Mouse (Mus musculus) stomach, embryonic 15.5 days (tissue): ENCODE measurements around the gene Brca1. TPM values are rescaled to one million over a fixed set of nuclear protein-coding genes. Genes with fewer than 3 reads are reported as not detected.
"Not testable (repeated sequence)": the region's sequence is repeated elsewhere in the genome, so short reads cannot be mapped to it uniquely, and the experiment has no call there.

Source experiments
- ATAC-seq: fragments of 200-750 bp; cut with Nextera tagmentation; 2 replicates; pipeline ENCODE4 v1.8.0; 2017; ENCODE audit warnings: low read depth, moderate number of reproducible peaks, moderate TSS enrichment; ENCODE audit not compliant: insufficient read depth, low FRiP score
- H3K27ac ChIP-seq: fragments of 300-500 bp; sonication (generic); 2 replicates; pipeline ENCODE4 v1.5.1; 2015; ENCODE audit warnings: mild to moderate bottlenecking, inconsistent platforms
- H3K27me3 ChIP-seq: fragments of 300-500 bp; sonication (generic); replicated peaks from 2 replicates; pipeline ENCODE4 v1.6.1; 2015; ENCODE audit warnings: inconsistent platforms
- H3K36me3 ChIP-seq: fragments of 300-500 bp; sonication (generic); 2 replicates; pipeline ENCODE4 v1.6.1; 2015; ENCODE audit warnings: inconsistent platforms
- H3K4me1 ChIP-seq: fragments of 300-500 bp; sonication (generic); 2 replicates; pipeline ENCODE4 v1.6.1; 2015; ENCODE audit warnings: inconsistent platforms
- H3K4me2 ChIP-seq: fragments of 300-500 bp; sonication (generic); 2 replicates; pipeline ENCODE4 v1.6.1; 2015; ENCODE audit warnings: mild to moderate bottlenecking, inconsistent platforms
- H3K4me3 ChIP-seq: fragments of 300-500 bp; sonication (generic); replicated peaks from 2 replicates; pipeline ENCODE4 v1.5.1; 2015; ENCODE audit warnings: inconsistent platforms
- H3K9ac ChIP-seq: fragments of 300-500 bp; sonication (generic); 2 replicates; pipeline ENCODE4 v1.6.1; 2015; ENCODE audit warnings: inconsistent platforms
- H3K9me3 ChIP-seq: fragments of 300-500 bp; sonication (generic); 2 replicates; pipeline ENCODE4 v1.6.1; 2016; ENCODE audit warnings: inconsistent platforms
- WGBS: fragments of 180-500 bp; shearing (Covaris S2); methylation state at CpG from one replicate; pipeline ENCODE4 v1.1.7; 2015; 5-methylcytosine and 5-hydroxymethylcytosine counted together
- polyA plus RNA-seq: library from polyadenylated mRNA; unstranded; fragments of >200 nt; fragmentation: Nextera tagmentation; extraction: Ambion mirVana; gene quantifications from 2 replicates; pipeline ENCODE4 v1.2.1, GENCODE M21; 2015

Brca1 gene
- polyA plus RNA-seq, 1 experiment from 2014 or later: 11.8 TPM

DNA sequence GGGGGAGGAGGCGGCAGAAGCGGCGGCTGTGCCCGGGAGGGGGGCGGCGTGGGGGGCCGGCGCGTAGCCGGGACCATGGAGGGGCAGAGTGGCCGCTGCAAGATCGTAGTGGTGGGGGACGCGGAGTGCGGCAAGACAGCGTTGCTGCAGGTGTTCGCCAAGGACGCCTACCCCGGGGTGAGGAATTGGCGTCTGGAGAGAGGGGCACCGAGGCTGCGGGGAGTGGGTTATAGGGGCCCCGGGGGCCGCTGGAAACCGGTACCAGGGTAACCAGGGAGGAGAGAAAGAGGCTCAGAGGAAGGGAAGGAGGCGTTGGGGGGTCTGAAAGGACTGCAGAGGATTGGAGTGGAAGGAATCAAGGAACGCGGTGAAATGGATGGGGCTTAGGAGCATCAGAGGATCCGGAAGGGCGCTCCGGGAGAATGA, 83.5 kb downstream of the Brca1 start:
- ATAC-seq: peak; percentile 5; the same call in 1 of the 2 replicates
- WGBS: 1% methylated on average over 29 of the region's 31 CpGs

DNA sequence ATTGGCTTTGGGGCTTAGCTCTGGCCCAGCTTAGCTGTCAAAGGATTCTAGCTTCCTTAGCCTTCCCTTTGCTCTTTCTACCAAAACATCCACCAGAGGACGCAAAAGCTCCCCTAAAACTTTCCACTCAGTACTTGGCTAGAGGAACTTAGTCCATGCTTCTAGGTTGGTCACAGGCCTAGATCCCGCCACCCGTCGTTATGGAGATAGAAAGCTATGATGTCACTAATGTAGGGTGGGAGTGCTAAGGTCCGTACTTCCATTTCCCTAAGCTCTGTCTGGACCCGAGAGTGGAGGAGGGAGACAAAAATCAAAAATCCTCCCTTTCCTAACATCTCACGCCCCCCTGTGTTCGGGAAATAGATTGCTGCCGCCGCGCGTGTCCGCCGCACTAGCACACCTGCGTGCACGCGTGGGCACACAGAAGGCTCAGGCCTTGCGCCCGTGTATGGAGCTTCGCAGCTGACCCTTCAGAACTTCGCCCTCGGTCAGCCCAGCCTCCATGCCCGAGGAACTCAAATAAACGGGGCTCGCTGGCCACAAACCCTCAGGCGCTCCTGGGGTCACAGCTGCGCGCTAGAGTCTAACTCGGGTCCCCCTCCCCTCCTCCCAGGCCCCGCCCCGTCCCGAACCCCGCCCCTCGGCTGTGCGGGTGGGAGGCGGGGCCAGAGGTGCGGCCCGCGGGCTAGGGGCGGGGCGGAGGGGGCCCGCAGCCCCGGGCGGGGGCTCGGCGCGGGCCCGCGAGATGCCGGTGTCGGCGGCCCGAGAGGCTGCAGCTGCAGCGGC, 84.1 kb downstream of the Brca1 start:
- ATAC-seq: peak; percentile 65
- H3K27ac ChIP-seq: peak overlapping the region; percentile 65; the same call in 1 of the 2 replicates
- H3K4me3 ChIP-seq: peak overlapping the region; percentile 86

More for the DNA sequence above, 83.5 kb downstream of the Brca1 start:
- peak overlapping the region; percentile 86 for H3K4me3 ChIP-seq
- H3K36me3 ChIP-seq: no peaks in the 10 kb centered on the region
- H3K9me3 ChIP-seq: no peaks in the 10 kb centered on the region
- peak overlapping the region; percentile 98 for H3K4me2 ChIP-seq
- no peaks in the 10 kb centered on the region for H3K27me3 ChIP-seq
- peaks cover 28% of the 10 kb centered on the region for H3K4me1 ChIP-seq
- H3K9ac ChIP-seq: peak overlapping the region; percentile 58
- H3K27ac ChIP-seq: peak overlapping the region; percentile 65; the same call in 1 of the 2 replicates

DNA sequence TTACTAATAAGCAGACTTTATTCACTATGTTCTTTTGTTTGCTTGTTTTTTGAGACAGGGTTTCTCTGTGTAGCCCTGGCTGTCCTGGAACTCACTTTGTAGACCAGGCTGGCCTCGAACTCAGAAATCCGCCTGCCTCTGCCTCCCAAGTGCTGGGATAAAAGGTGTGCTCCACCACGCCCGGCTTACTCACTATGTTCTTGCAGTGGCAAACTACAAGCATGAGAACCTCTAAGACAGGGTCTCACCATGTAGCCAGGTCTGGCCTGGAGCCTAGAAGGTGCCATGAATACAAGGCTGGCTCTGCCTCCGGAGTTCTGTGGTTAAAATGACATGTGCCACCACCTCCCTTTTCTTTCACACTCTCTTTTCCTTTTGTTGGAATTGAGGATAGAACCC, 85.2 kb downstream of the Brca1 start:
- H3K4me1 ChIP-seq: peaks cover 38% of the 10 kb centered on the region
- H3K27me3 ChIP-seq, H3K36me3 ChIP-seq, H3K27ac ChIP-seq, H3K9ac ChIP-seq, H3K9me3 ChIP-seq, ATAC-seq: not testable (repeated sequence)
- H3K4me2 ChIP-seq: peak overlapping the region; percentile 95
- WGBS: 62% methylated on average over 5 of the region's 5 CpGs
- H3K4me3 ChIP-seq: peak overlapping the region; percentile 89

More for the DNA sequence above, 84.1 kb downstream of the Brca1 start:
- Histone ChIP-seq H3K36me3 (no peaks in the 10 kb centered on the region), H3K9me3 (no peaks in the 10 kb centered on the region), H3K27me3 (no peaks in the 10 kb centered on the region), H3K9ac (peak overlapping the region; percentile 58; the same call in 1 of the 2 replicates), H3K4me1 (peaks cover 33% of the 10 kb centered on the region), H3K4me2 (peak overlapping the region; percentile 98)
- under 1% methylated on average over 51 of the region's 54 CpGs for WGBS

GRCm38 (mm10) chr11:101465869-101466551, 85.7 kb downstream of the Brca1 start, which contains the start of gene Vat1:
TSS of gene Vat1 (minus strand) at chr11:101466230.
- Histone ChIP-seq H3K4me2 (peak within 1 kb of the TSS; percentile 95), H3K27me3 (no peaks in the 10 kb centered on the region), H3K9ac (peak within 1 kb of the TSS; percentile 68), H3K4me3 (peak within 1 kb of the TSS; percentile 89), H3K27ac (peak within 1 kb of the TSS; percentile 94), H3K9me3 (no peaks in the 10 kb centered on the region), H3K4me1 (peaks cover 38% of the 10 kb centered on the region), H3K36me3 (peaks cover 4% of the 10 kb centered on the region; the same call in 1 of the 2 replicates)
- ATAC-seq: peak; percentile 59
- WGBS: 2% methylated on average over 60 of the region's 60 CpGs

DNA sequence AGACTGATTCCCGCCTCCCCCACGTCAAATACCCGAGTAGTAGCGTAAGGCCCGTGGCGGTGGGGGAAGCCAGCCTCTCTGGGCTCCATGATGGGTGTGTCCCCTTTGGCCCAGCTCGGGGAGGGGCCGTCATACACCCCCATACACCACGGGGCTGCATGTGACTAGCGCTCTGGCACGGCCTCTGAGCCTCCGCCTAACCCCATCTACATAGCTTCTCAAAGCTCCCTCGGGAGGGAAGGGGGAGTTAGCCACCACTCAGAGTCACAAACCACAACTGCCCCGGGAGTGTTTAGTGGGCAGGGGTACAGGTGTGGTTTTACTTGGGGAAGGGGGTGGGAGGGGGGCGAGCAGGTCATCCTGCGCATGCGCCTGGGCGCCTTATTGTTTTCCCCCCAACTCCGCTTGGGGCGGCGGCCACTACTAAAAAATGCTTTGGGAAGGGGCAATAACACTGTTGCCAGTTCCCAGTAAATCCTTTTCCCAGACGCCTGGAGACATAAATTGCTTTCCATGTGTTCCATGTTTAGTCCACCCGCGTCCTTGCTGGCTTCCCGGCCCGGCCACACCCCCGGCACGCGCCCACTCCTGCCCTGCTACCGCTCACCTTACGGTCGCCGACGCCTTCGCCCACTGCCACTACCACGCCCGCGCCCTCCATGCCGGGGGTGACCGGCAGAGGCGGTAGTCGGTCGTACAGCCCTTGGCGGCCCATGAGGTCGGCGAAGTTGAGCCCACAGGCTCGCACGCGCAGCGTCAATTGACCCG, 86.5 kb downstream of the Brca1 start:
- peak overlapping the region; percentile 94 for H3K27ac ChIP-seq
- H3K9ac ChIP-seq: peak overlapping the region; percentile 68
- ATAC-seq: peak; percentile 40
- peak overlapping the region; percentile 95 for H3K4me2 ChIP-seq
- WGBS: under 1% methylated on average over 51 of the region's 51 CpGs
- peak overlapping the region; percentile 89 for H3K4me3 ChIP-seq
- H3K27me3 ChIP-seq: no peaks in the 10 kb centered on the region
- peaks cover 38% of the 10 kb centered on the region for H3K4me1 ChIP-seq
- peaks cover 5% of the 10 kb centered on the region for H3K36me3 ChIP-seq
- H3K9me3 ChIP-seq: no peaks in the 10 kb centered on the region

GRCm38 (mm10) chr11:101464211-101465100, 87.3 kb downstream of the Brca1 start, which contains the start of gene Rnd2:
TSS of gene Rnd2 (plus strand) at chr11:101464999.
- Histone ChIP-seq H3K4me3 (peak within 1 kb of the TSS; percentile 89), H3K4me2 (peak within 1 kb of the TSS; percentile 95), H3K9me3 (no peaks in the 10 kb centered on the region), H3K27me3 (no peaks in the 10 kb centered on the region), H3K4me1 (peaks cover 39% of the 10 kb centered on the region), H3K9ac (peak within 1 kb of the TSS; percentile 68), H3K36me3 (peaks cover 9% of the 10 kb centered on the region), H3K27ac (peak within 1 kb of the TSS; percentile 94)
- 12% methylated on average over 12 of the region's 12 CpGs for WGBS
- peak; percentile 20 for ATAC-seq

GRCm38 (mm10) chr11:101462583-101463440, 88.9 kb downstream of the Brca1 start:
- ATAC-seq: no peak
- no peaks in the 10 kb centered on the region for H3K27me3 ChIP-seq
- H3K4me1 ChIP-seq: peaks cover 43% of the 10 kb centered on the region
- H3K36me3 ChIP-seq: peaks cover 9% of the 10 kb centered on the region
- no peak overlapping the region for H3K9ac ChIP-seq
- no peaks in the 10 kb centered on the region for H3K9me3 ChIP-seq
- peak overlapping the region; percentile 95; the same call in 1 of the 2 replicates for H3K4me2 ChIP-seq
- WGBS: 28% methylated on average over 13 of the region's 13 CpGs
- H3K4me3 ChIP-seq: no peak overlapping the region
- H3K27ac ChIP-seq: no peak overlapping the region

DNA sequence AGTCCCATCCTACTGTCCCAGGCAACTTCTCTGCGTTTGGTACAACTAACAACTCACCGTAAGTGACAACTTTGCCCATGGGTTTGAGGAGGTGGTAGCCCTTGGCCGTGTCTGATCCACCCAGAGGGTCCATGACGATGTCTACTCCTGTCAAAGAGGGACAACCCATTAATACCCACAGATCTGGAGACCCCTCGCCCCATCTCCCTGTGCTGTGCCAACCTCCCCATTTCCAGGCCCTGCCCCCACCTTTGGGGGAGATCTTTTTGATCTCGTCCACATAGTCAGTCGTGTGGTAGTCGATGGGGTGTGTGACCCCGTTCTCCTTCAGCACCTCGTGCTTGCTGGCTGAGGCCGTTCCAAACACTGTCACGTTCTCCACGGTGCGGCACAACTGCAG, 89.6 kb downstream of the Brca1 start:
- H3K4me3 ChIP-seq: no peak overlapping the region
- H3K9me3 ChIP-seq: no peaks in the 10 kb centered on the region
- peaks cover 43% of the 10 kb centered on the region for H3K4me1 ChIP-seq
- H3K9ac ChIP-seq: no peak overlapping the region
- no peak for ATAC-seq
- H3K27ac ChIP-seq: no peak overlapping the region
- 83% methylated on average over 14 of the region's 14 CpGs for WGBS
- H3K27me3 ChIP-seq: no peaks in the 10 kb centered on the region
- H3K4me2 ChIP-seq: no peak overlapping the region
- H3K36me3 ChIP-seq: peaks cover 9% of the 10 kb centered on the region

DNA sequence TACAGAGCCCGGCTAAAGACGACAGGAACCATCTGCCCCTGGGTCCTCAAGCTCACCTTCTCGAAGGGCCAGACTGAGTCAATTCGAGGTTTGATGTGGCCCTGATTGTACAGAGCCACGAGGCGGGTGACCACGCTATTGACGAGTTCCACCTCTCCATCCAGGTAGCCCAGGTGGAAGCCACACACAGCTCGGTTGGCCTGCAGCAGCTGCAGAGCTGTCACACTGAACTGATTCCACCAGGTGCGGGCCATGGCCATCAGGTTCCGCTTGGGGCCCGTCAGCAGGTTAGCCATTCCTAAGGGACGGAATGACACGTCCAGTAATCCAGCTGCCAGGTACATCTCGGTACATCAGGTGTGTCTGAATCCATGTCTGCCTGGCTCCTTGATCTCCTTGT, 91.4 kb downstream of the Brca1 start:
- WGBS: 83% methylated on average over 15 of the region's 15 CpGs
- peaks cover 36% of the 10 kb centered on the region for H3K4me1 ChIP-seq
- no peak overlapping the region for H3K27ac ChIP-seq
- H3K9ac ChIP-seq: no peak overlapping the region
- no peak for ATAC-seq
- no peak overlapping the region for H3K4me3 ChIP-seq
- H3K9me3 ChIP-seq: no peaks in the 10 kb centered on the region
- H3K4me2 ChIP-seq: no peak overlapping the region
- no peaks in the 10 kb centered on the region for H3K27me3 ChIP-seq
- peaks cover 9% of the 10 kb centered on the region for H3K36me3 ChIP-seq

GRCm38 (mm10) chr11:101459716-101460115, 92.0 kb downstream of the Brca1 start:
- Histone ChIP-seq H3K9ac (no peak overlapping the region), H3K4me2 (no peak overlapping the region), H3K36me3 (peaks cover 9% of the 10 kb centered on the region), H3K4me3 (no peak overlapping the region), H3K4me1 (peaks cover 36% of the 10 kb centered on the region), H3K27me3 (no peaks in the 10 kb centered on the region), H3K27ac (no peak overlapping the region), H3K9me3 (no peaks in the 10 kb centered on the region)
- ATAC-seq: peak; percentile 14; the same call in 1 of the 2 replicates
- WGBS: 57% methylated on average over 6 of the region's 6 CpGs
